ENCODE assay signal across 28 mouse cellular contexts in the genomic region with DNA sequence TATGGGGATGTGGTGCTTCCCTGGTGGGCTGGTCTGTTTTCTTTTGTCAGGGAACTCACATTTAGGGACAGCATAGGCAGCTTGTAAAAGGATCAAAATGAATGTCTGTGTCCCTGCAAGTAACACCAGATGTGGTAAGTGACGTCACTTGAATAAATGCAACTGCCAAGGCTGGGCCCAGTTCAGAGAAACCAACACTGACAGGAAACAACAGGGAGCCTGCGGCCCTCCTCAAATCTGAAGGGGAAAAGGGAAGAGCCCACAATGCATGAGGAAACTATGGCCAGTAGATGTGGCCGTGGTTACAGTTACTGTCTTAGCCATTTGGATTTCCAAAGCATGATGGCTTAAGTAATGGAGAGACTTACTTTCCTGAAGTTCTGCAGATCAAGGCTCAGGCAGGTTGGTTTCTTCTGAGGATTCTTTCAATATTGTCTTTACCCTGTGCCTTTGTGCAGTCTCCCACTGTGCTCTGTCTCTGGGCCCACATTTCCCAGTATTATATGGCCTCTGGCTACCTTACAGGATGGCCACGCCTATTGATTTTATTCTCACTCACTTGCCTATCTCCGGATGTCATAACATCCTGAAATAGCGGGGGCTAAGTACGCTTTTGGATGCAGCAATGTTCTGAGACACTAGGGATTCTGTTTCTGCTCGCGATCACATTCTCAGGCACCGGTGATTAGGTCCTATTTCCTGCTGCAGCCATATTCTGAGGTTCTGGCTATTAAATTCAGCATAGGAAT. TPM values are rescaled to one million over a fixed set of nuclear protein-coding genes. Genes with fewer than 3 reads are reported as not detected.
DNase-seq lines count a peak whose midpoint lies in the region; ATAC-seq and TF ChIP-seq lines count a peak whose summit lies in the region.
"Had no signal": no experiment of that assay in that cellular context is flagged by ENCODE, and none has a peak within 500 bp of the region (broad histone marks: within the 10 kb centered on the region; RNA-seq: fewer than 3 reads in every experiment).

No protein-coding gene starts in this region.

- peak; percentile 49; the same call in 1 of the 2 replicates for ATAC-seq in heart, postnatal 0 days (ENCODE audit: insufficient read depth, low read depth)
- peak; percentile 94 for ATAC-seq in megakaryocyte progenitor cell, adult 5-6 weeks (replicated peaks; ENCODE audit: poor library complexity)
- ATAC-seq in hindbrain, embryonic 14.5 days (ENCODE audit: low FRiP score), result no peak
- ATAC-seq: forebrain, embryonic 16.5 days; intestine, postnatal 0 days; liver, embryonic 12.5 days had no signal

- H3K4me1 ChIP-seq in heart, postnatal 0 days (ENCODE audit: control insufficient read depth, insufficient read depth), result no peaks in the 10 kb centered on the region
- H3K4me1 ChIP-seq in hindbrain, embryonic 14.5 days (replicated peaks; ENCODE audit: control insufficient read depth, insufficient read depth, low read length), result no peaks in the 10 kb centered on the region
- H3K4me1 ChIP-seq: hindbrain, embryonic 13.5 days; liver, embryonic 12.5 days; lung, embryonic 15.5 days had no signal

- TF ChIP-seq EP300 in heart, postnatal 0 days (IDR thresholded peaks at IDR 0.05; ENCODE audit: low read depth), result 0 out of 2 replicates have a peak, but pooled peaks have one; percentile 30

- no peaks in the 10 kb centered on the region for H3K9me3 ChIP-seq in heart, postnatal 0 days (replicated peaks; ENCODE audit: control insufficient read depth, low read length)
- H3K9me3 ChIP-seq in hindbrain, embryonic 14.5 days (ENCODE audit: control insufficient read depth, low read length), result no peaks in the 10 kb centered on the region
- H3K9me3 ChIP-seq: embryonic facial prominence, embryonic 13.5 days; G1E; heart, embryonic 12.5 days; hindbrain, embryonic 13.5 days; kidney, embryonic 15.5 days; liver, embryonic 12.5 days; lung, embryonic 15.5 days had no signal

- TF ChIP-seq CTCF in heart, postnatal 0 days (IDR thresholded peaks at IDR 0.05; ENCODE audit: low read depth), result no peak

- no peaks in the 10 kb centered on the region for H3K36me3 ChIP-seq in heart, postnatal 0 days (replicated peaks; ENCODE audit: control insufficient read depth, insufficient read depth, low read length)
- no peaks in the 10 kb centered on the region for H3K36me3 ChIP-seq in hindbrain, embryonic 14.5 days (replicated peaks; ENCODE audit: control insufficient read depth, insufficient read depth)
- H3K36me3 ChIP-seq: embryonic facial prominence, embryonic 13.5 days; G1E; heart, embryonic 12.5 days; hindbrain, embryonic 13.5 days; kidney, embryonic 15.5 days; liver, embryonic 12.5 days; lung, embryonic 15.5 days had no signal

- no peak overlapping the region for H3K4me2 ChIP-seq in heart, postnatal 0 days (ENCODE audit: low read depth, low read length)
- no peak overlapping the region for H3K4me2 ChIP-seq in hindbrain, embryonic 14.5 days (replicated peaks)
- H3K4me2 ChIP-seq: embryonic facial prominence, embryonic 13.5 days; heart, embryonic 12.5 days; hindbrain, embryonic 13.5 days; kidney, embryonic 15.5 days; liver, embryonic 12.5 days; lung, embryonic 15.5 days had no signal

- no peak overlapping the region for H3K4me3 ChIP-seq in heart, postnatal 0 days (ENCODE audit: low read depth, low read length)
- no peak overlapping the region for H3K4me3 ChIP-seq in hindbrain, embryonic 14.5 days (replicated peaks; ENCODE audit: low read length)
- H3K4me3 ChIP-seq: embryonic facial prominence, embryonic 13.5 days; heart, embryonic 12.5 days; hindbrain, embryonic 13.5 days; kidney, embryonic 15.5 days; left cerebral cortex, adult 2 months; liver, embryonic 12.5 days; lung, embryonic 15.5 days; myocyte had no signal

- H3K9ac ChIP-seq in heart, postnatal 0 days (replicated peaks; ENCODE audit: low read depth, low read length), result no peak overlapping the region
- H3K9ac ChIP-seq in hindbrain, embryonic 14.5 days, result no peak overlapping the region
- H3K9ac ChIP-seq: embryonic facial prominence, embryonic 13.5 days; heart, embryonic 12.5 days; hindbrain, embryonic 13.5 days; kidney, embryonic 15.5 days; liver, embryonic 12.5 days; lung, embryonic 15.5 days had no signal

- H3K27me3 ChIP-seq in heart, postnatal 0 days (ENCODE audit: control insufficient read depth, insufficient read depth, low read length), result no peaks in the 10 kb centered on the region
- H3K27me3 ChIP-seq in hindbrain, embryonic 14.5 days (ENCODE audit: control insufficient read depth, insufficient read depth, low read length), result no peaks in the 10 kb centered on the region
- H3K27me3 ChIP-seq: embryonic facial prominence, embryonic 13.5 days; heart, embryonic 12.5 days; hindbrain, embryonic 13.5 days; kidney, embryonic 15.5 days; liver, embryonic 12.5 days; lung, embryonic 15.5 days had no signal

- peak overlapping the region; percentile 4; the same call in 1 of the 2 replicates for H3K27ac ChIP-seq in heart, postnatal 0 days (ENCODE audit: low read depth)
- no peak overlapping the region for H3K27ac ChIP-seq in hindbrain, embryonic 14.5 days
- H3K27ac ChIP-seq: embryonic facial prominence, embryonic 13.5 days; hindbrain, embryonic 13.5 days; kidney, embryonic 15.5 days; left cerebral cortex, adult 2 months; liver, embryonic 12.5 days; lung, embryonic 15.5 days had no signal

- WGBS in heart, postnatal 0 days, result 49% methylated on average over 10 of the region's 10 CpGs
- WGBS in hindbrain, embryonic 14.5 days, result 81% methylated on average over 10 of the region's 10 CpGs

- intact Hi-C loops in heart, postnatal 10 days (cut with DNase I), result no loop called here

- peak; percentile 43 for DNase-seq in heart, postnatal 0 days (ENCODE audit: low spot score)
- DNase-seq in heart, postnatal 10 days, result no peak
- peak; percentile 19 for DNase-seq in CD4-positive helper T cell, adult 2 months (ENCODE audit: low read depth, low spot score)
- peak; percentile 16 for DNase-seq in T-cell, adult 2 months (ENCODE audit: low spot score)
- DNase-seq in hindbrain, embryonic 14.5 days (ENCODE audit: low spot score), result no peak
- no peak for DNase-seq in spleen, adult 18-20 months
- DNase-seq: adrenal gland, postnatal 36 days; cerebellum, adult 8-10 months; gastrocnemius, postnatal 25 days; kidney, postnatal 4 days; layer of hippocampus, adult 9-11 months; midbrain, embryonic 14.5 days; right cerebral cortex, postnatal 14 days had no signal

RNA-seq across cellular contexts. Expression of a gene that starts 17.1 kb away (rescaled TPM):
- 1.7 and 2.4 TPM in 2 replicates for total RNA-seq in heart, postnatal 0 days (2014; rRNA removed; ENCODE audit: low replicate concordance)
- 0.51 and 0.71 TPM in 2 replicates for polyA plus RNA-seq in heart, postnatal 0 days (2015; fragmentation: Nextera tagmentation; extraction: Ambion mirVana)
- 10 to 100 TPM in 1 of 2 experiments, 1 to 10 TPM in 1; 8.6 to 18.1 TPM for total RNA-seq in heart, postnatal 10 days (2021)
- total RNA-seq in megakaryocyte progenitor cell, adult 5-6 weeks (2015), result 0.12 and 0.17 TPM in 2 replicates
- not detected in 2 replicates for total RNA-seq in megakaryocyte progenitor cell, adult 5-6 weeks (2017)
- polyA plus RNA-seq in hindbrain, embryonic 14.5 days (2014; fragmentation: Nextera tagmentation; extraction: Ambion mirVana), result 0.20 TPM in 1 of 2 replicates, not detected in the other
- total RNA-seq: adrenal gland, postnatal 36 days; left cerebral cortex, adult 2 months; neutrophil, adult 5-6 weeks had no signal
- polyA plus RNA-seq: cortical plate, adult 2 months; forebrain, embryonic 16.5 days; G1E; midbrain, embryonic 14.5 days; spleen, adult 2 months had no signal

Comparison
In these comparisons a context has a peak if more than half of its experiments do, and no peak if none do; other contexts are left out.
1. DNase-seq: peak in heart, postnatal 0 days (single experiment), CD4-positive helper T cell, adult 2 months (single experiment) and T-cell, adult 2 months (single experiment); none in heart, postnatal 10 days (0 of 2), hindbrain, embryonic 14.5 days (single experiment) and spleen, adult 18-20 months (0 of 2).